Mouse (Mus musculus) midbrain, embryonic 15.5 days (tissue): ENCODE results near the gene Syce2. TPM values are rescaled to one million over a fixed set of nuclear protein-coding genes. Genes with fewer than 3 reads are reported as not detected.
"Not testable (repeated sequence)": the region's sequence is repeated elsewhere in the genome, so short reads cannot be mapped to it uniquely, and the experiment has no call there.

Experiments used
- ATAC-seq: fragments of 200-750 bp; cut with Nextera tagmentation; replicated peaks from 2 replicates; pipeline ENCODE4 v1.8.0; 2017; ENCODE audit warnings: moderate TSS enrichment
- H3K27ac ChIP-seq: fragments of 300-500 bp; sonication (generic); 2 replicates; pipeline ENCODE4 v1.5.1; 2015; ENCODE audit warnings: mild to moderate bottlenecking, inconsistent platforms
- H3K27me3 ChIP-seq: fragments of 300-500 bp; sonication (generic); replicated peaks from 2 replicates; pipeline ENCODE4 v1.6.1; 2015; ENCODE audit warnings: inconsistent platforms
- H3K36me3 ChIP-seq: fragments of 300-500 bp; sonication (generic); replicated peaks from 2 replicates; pipeline ENCODE4 v1.6.1; 2015; ENCODE audit warnings: inconsistent platforms
- H3K4me1 ChIP-seq: fragments of 300-500 bp; sonication (generic); 2 replicates; pipeline ENCODE4 v1.6.1; 2015; ENCODE audit warnings: inconsistent platforms
- H3K4me2 ChIP-seq: fragments of 300-500 bp; sonication (generic); 2 replicates; pipeline ENCODE4 v1.6.1; 2015; ENCODE audit warnings: inconsistent platforms, mild to moderate bottlenecking, moderate library complexity
- H3K4me3 ChIP-seq: fragments of 300-500 bp; sonication (generic); 2 replicates; pipeline ENCODE4 v1.5.1; 2015; ENCODE audit warnings: mild to moderate bottlenecking, inconsistent platforms
- H3K9ac ChIP-seq: fragments of 300-500 bp; sonication (generic); 2 replicates; pipeline ENCODE4 v1.6.1; 2015; ENCODE audit warnings: mild to moderate bottlenecking, inconsistent platforms
- H3K9me3 ChIP-seq: fragments of 300-500 bp; sonication (generic); 2 replicates; pipeline ENCODE4 v1.6.1; 2016; ENCODE audit warnings: inconsistent platforms
- WGBS: fragments of 180-500 bp; shearing (Covaris S2); methylation state at CpG from one replicate; pipeline ENCODE4 v1.1.7; 2015; ENCODE audit warnings: mixed read lengths; 5-methylcytosine and 5-hydroxymethylcytosine counted together
- polyA plus RNA-seq: library from polyadenylated mRNA; unstranded; fragments of >200 nt; fragmentation: Nextera tagmentation; extraction: Ambion mirVana; gene quantifications from 2 replicates; pipeline ENCODE4 v1.2.1, GENCODE M21; 2015

Gene Syce2
- polyA plus RNA-seq, result 18.4 and 22.0 TPM in 2 replicates

GRCm38 (mm10) chr8:84871376-84872308 lies at the start of gene Syce2:
Gene Syce2, plus strand, starts transcription at chr8:84872111.
- Histone ChIP-seq H3K9ac (peak within 1 kb of the TSS; percentile 21), H3K27ac (no peak within 1 kb of the TSS), H3K36me3 (peaks cover 20% of the 10 kb centered on the region; the same call in 1 of the 2 replicates), H3K4me2 (peak within 1 kb of the TSS; percentile 87), H3K9me3 (no peaks in the 10 kb centered on the region), H3K4me1 (peaks cover 10% of the 10 kb centered on the region), H3K27me3 (peaks cover 7% of the 10 kb centered on the region; the same call in 1 of the 2 replicates), H3K4me3 (peak within 1 kb of the TSS; percentile 43)
- WGBS, result 15% methylated on average over 46 of the region's 46 CpGs
- ATAC-seq, result peak; percentile 75

- no peaks in the 10 kb centered on the region; the same call in 1 of the 2 replicates for H3K27me3 ChIP-seq
- no peaks in the 10 kb centered on the region for H3K36me3 ChIP-seq
- peak within 1 kb of the TSS; percentile 39 for H3K9ac ChIP-seq
- peak within 1 kb of the TSS; percentile 54 for H3K4me2 ChIP-seq
- no peak for ATAC-seq
- WGBS, result 27% methylated on average over 3 of the region's 3 CpGs
- no peaks in the 10 kb centered on the region for H3K9me3 ChIP-seq
- H3K4me1 ChIP-seq, result peaks cover 8% of the 10 kb centered on the region
- peak within 1 kb of the TSS; percentile 30 for H3K4me3 ChIP-seq
- no peak within 1 kb of the TSS for H3K27ac ChIP-seq
Observed at GRCm38 (mm10) chr8:84822723-84823122, 49.2 kb upstream of the Syce2 start, which contains the start of gene Dand5. Gene Dand5, minus strand, starts transcription at chr8:84822823.

- Histone ChIP-seq H3K27ac (no peak overlapping the region), H3K4me3 (peak overlapping the region; percentile 30), H3K36me3 (no peaks in the 10 kb centered on the region), H3K9me3 (no peaks in the 10 kb centered on the region), H3K9ac (peak overlapping the region; percentile 39), H3K4me1 (peaks cover 8% of the 10 kb centered on the region), H3K4me2 (peak overlapping the region; percentile 54), H3K27me3 (no peaks in the 10 kb centered on the region; the same call in 1 of the 2 replicates)
- WGBS, result under 1% methylated on average over 18 of the region's 18 CpGs
- peak; percentile 90 for ATAC-seq
Observed at GRCm38 (mm10) chr8:84823653-84824052, 48.3 kb upstream of the Syce2 start.

DNA sequence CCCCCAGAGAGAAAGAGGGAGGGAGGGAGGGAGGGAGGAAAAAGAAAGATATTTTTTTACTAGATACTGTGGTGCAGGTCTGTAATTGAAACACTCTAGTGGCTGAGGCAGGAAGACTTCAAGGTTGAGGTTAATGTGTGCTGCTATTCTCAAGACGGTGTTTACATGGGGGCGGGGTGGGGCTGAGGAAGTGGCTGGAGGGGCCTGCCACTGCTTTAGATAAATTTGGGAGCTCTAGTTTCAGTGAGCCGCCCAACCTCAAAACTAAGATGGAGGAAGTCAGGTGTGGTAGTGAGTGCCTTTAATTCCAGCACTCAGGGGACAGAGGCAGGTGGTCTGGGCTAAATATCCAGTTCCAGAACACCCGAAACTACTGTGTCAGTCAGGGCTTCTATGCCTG lies 46.3 kb upstream of the Syce2 start:
- Histone ChIP-seq H3K27me3 (no peaks in the 10 kb centered on the region; the same call in 1 of the 2 replicates), H3K27ac (no peak overlapping the region), H3K4me1 (peaks cover 8% of the 10 kb centered on the region), H3K4me3 (no peak overlapping the region), H3K9me3 (no peaks in the 10 kb centered on the region), H3K4me2 (no peak overlapping the region), H3K36me3 (no peaks in the 10 kb centered on the region), H3K9ac (no peak overlapping the region)
- no peak for ATAC-seq
- 85% methylated on average over 4 of the region's 4 CpGs for WGBS

GRCm38 (mm10) chr8:84826518-84826917 lies 45.4 kb upstream of the Syce2 start:
- not testable (repeated sequence) for H3K27me3 ChIP-seq
- WGBS, result 82% methylated on average over 2 of the region's 2 CpGs

DNA sequence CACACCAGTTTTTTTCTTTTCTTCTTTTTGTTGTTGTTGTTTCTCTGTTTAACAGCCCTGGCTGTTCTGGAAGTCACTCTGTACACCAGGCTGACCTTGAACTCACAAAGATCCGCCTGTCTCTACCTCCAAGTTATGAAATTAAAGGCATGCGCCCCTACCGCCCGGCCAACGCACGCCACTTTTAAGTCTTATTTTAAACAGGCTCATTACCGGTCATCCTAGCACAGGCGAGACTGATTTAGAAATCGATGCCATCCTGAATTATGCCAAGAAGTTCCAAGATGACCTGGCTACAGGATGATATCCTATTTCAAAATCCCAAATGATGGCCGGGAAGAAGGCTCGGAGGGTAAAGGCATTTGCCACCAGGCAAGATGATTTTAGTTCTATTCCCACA lies 40.4 kb upstream of the Syce2 start, which contains the start of gene Gadd45gip1:
Gadd45gip1 (plus strand) TSS at position 33 of the 400 bp plus-strand sequence.
- Histone ChIP-seq H3K4me3 (peak within 1 kb of the TSS; percentile 58), H3K4me1 (peaks cover 12% of the 10 kb centered on the region), H3K4me2 (peak within 1 kb of the TSS; percentile 62), H3K27ac (peak within 1 kb of the TSS; percentile 87), H3K36me3 (peaks cover 24% of the 10 kb centered on the region), H3K9ac (peak within 1 kb of the TSS; percentile 83), H3K27me3 (no peaks in the 10 kb centered on the region), H3K9me3 (no peaks in the 10 kb centered on the region)
- ATAC-seq, result no peak
- 77% methylated on average over 11 of the region's 11 CpGs for WGBS

More at GRCm38 (mm10) chr8:84826518-84826917, 45.4 kb upstream of the Syce2 start:
- not testable (repeated sequence) for H3K4me3 ChIP-seq, H3K4me2 ChIP-seq, H3K36me3 ChIP-seq, H3K4me1 ChIP-seq, H3K9me3 ChIP-seq, H3K27ac ChIP-seq, H3K9ac ChIP-seq, ATAC-seq

- Histone ChIP-seq H3K27me3 (no peaks in the 10 kb centered on the region), H3K4me1 (peaks cover 12% of the 10 kb centered on the region), H3K36me3 (peaks cover 30% of the 10 kb centered on the region), H3K9ac (peak overlapping the region; percentile 83), H3K4me2 (peak overlapping the region; percentile 62), H3K9me3 (no peaks in the 10 kb centered on the region), H3K4me3 (peak overlapping the region; percentile 58), H3K27ac (peak overlapping the region; percentile 87)
- WGBS, result under 1% methylated on average over 58 of the region's 59 CpGs
- peak; percentile 81 for ATAC-seq
Observed at GRCm38 (mm10) chr8:84832034-84832717, 39.7 kb upstream of the Syce2 start.

GRCm38 (mm10) chr8:84832759-84833742 lies 38.9 kb upstream of the Syce2 start:
- H3K4me2 ChIP-seq, result peak overlapping the region; percentile 62

GRCm38 (mm10) chr8:84834002-84834865 lies 37.7 kb upstream of the Syce2 start:
- Histone ChIP-seq H3K9ac (no peak overlapping the region), H3K27ac (peak overlapping the region; percentile 46), H3K4me2 (no peak overlapping the region), H3K36me3 (peaks cover 41% of the 10 kb centered on the region), H3K4me1 (peaks cover 19% of the 10 kb centered on the region), H3K4me3 (no peak overlapping the region), H3K27me3 (no peaks in the 10 kb centered on the region), H3K9me3 (no peaks in the 10 kb centered on the region)
- 86% methylated on average over 19 of the region's 19 CpGs for WGBS
- no peak for ATAC-seq

More at GRCm38 (mm10) chr8:84832759-84833742, 38.9 kb upstream of the Syce2 start:
- no peaks in the 10 kb centered on the region for H3K9me3 ChIP-seq
- peak overlapping the region; percentile 58 for H3K4me3 ChIP-seq
- H3K36me3 ChIP-seq, result peaks cover 39% of the 10 kb centered on the region
- peak overlapping the region; percentile 87 for H3K27ac ChIP-seq
- no peak for ATAC-seq
- WGBS, result 71% methylated on average over 10 of the region's 10 CpGs
- H3K27me3 ChIP-seq, result no peaks in the 10 kb centered on the region
- H3K9ac ChIP-seq, result peak overlapping the region; percentile 83
- peaks cover 12% of the 10 kb centered on the region for H3K4me1 ChIP-seq

GRCm38 (mm10) chr8:84834866-84835855 lies 36.8 kb upstream of the Syce2 start:
- no peak overlapping the region for H3K9ac ChIP-seq
- no peak for ATAC-seq
- peaks cover 26% of the 10 kb centered on the region for H3K4me1 ChIP-seq
- H3K9me3 ChIP-seq, result no peaks in the 10 kb centered on the region
- H3K27me3 ChIP-seq, result no peaks in the 10 kb centered on the region
- H3K4me3 ChIP-seq, result no peak overlapping the region
- peaks cover 41% of the 10 kb centered on the region for H3K36me3 ChIP-seq
- WGBS, result 78% methylated on average over 10 of the region's 10 CpGs
- 0 out of 2 replicates have a peak overlapping the region, but pooled peaks have one; percentile 46 for H3K27ac ChIP-seq
- H3K4me2 ChIP-seq, result no peak overlapping the region
